22 mouse cellular contexts compared by ENCODE assay signal in the genomic region with DNA sequence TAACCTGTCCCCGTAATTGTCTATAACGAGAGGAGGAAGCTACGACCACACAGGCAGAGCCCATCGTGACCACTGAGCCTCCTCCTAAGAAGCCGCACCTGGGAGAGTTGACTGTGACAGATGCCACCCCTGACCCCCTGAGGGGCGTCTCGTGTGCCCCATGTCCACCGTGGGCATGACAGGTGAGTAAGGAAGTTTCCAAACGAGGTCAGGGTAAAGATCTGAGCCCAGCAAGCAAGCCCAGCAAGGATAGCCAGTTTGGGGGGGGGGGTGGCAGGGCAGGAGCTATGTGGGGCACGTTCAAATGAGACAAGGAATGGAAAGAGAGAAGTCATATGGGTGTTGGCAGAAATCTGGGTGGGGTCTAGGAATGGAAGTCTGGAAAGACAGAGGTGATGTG. TPM values are rescaled to one million over a fixed set of nuclear protein-coding genes. Genes with fewer than 3 reads are reported as not detected.
DNase-seq lines count a peak whose midpoint lies in the region; ATAC-seq lines count a peak whose summit lies in the region.
"Had no signal": no experiment of that assay in that cellular context is flagged by ENCODE, and none has a peak within 500 bp of the region (broad histone marks: within the 10 kb centered on the region; RNA-seq: fewer than 3 reads in every experiment).

No protein-coding gene starts in this region.

- ATAC-seq in inflammation-experienced regulatory T-cells, adult 6 months: no peak
- ATAC-seq: activated CD4-positive, CD25-positive, alpha-beta regulatory T cell, adult 4 months; CD4-positive, CD25-positive, alpha-beta regulatory T cell, adult 4 months; forebrain, embryonic 13.5 days; forebrain, embryonic 15.5 days; forebrain, postnatal 0 days; Patski had no signal

- intact Hi-C loops in heart, postnatal 14 days (cut with DNase I): no loop called here

- peak; percentile 59 to 83 for DNase-seq in adrenal gland, adult (ENCODE audit: inconsistent age in 2 of 2, low spot score in 1 of 2)
- no peak for DNase-seq in adrenal gland, postnatal 25 days
- DNase-seq in adrenal gland, postnatal 10 days: peak; percentile 65
- no peak for DNase-seq in adrenal gland, postnatal 4 days (ENCODE audit: low spot score in 2 of 2)
- peak; percentile 1 for DNase-seq in heart, postnatal 4 days
- DNase-seq in heart, postnatal 14 days: no peak
- DNase-seq in adrenal gland, postnatal 14 days: peak; percentile 60

RNA-seq across cellular contexts. Expression of a gene that starts 9.3 kb away (rescaled TPM):
- 6,026 and 7,512 TPM in 2 replicates for total RNA-seq in adrenal gland, postnatal 25 days (2021)
- 1,000 to 10,000 TPM; 2,477 to 2,588 TPM for total RNA-seq in adrenal gland, postnatal 10 days (2021)
- 1,000 to 10,000 TPM; 3,967 to 4,457 TPM for total RNA-seq in adrenal gland, postnatal 4 days (2021)
- not detected for total RNA-seq in heart, postnatal 4 days (2021)
- total RNA-seq in heart, postnatal 14 days (2021): not detected
- 3,653 and 3,825 TPM in 2 replicates for total RNA-seq in adrenal gland, postnatal 14 days (2021)
- polyA plus RNA-seq in inflammation-experienced regulatory T-cells, adult 6 months (2017; shearing (Covaris generic)): not detected
- total RNA-seq: CH12.LX; forebrain, postnatal 0 days; G1E had no signal
- polyA plus RNA-seq: activated CD4-positive, CD25-positive, alpha-beta regulatory T cell, adult 4 months; CD4-positive, CD25-positive, alpha-beta regulatory T cell, adult 4 months; cerebellum, adult 2 months; cortical plate, adult 2 months; embryonic facial prominence, embryonic 10.5 days; embryonic facial prominence, embryonic 12.5 days; embryonic facial prominence, embryonic 14.5 days; forebrain, embryonic 11.5 days; forebrain, embryonic 13.5 days; forebrain, embryonic 15.5 days; forebrain, postnatal 0 days; G1E; Patski had no signal

RNA-seq across cellular contexts. Expression of a gene that starts 41.7 kb away (rescaled TPM):
- 45.1 and 45.5 TPM in 2 replicates for total RNA-seq in adrenal gland, postnatal 25 days (2021)
- 10 to 100 TPM; 31.8 to 33.0 TPM for total RNA-seq in adrenal gland, postnatal 10 days (2021)
- total RNA-seq in adrenal gland, postnatal 4 days (2021): 10 to 100 TPM; 49.1 to 49.5 TPM
- total RNA-seq in heart, postnatal 4 days (2021): 10 to 100 TPM; 13.6 to 16.2 TPM
- total RNA-seq in heart, postnatal 14 days (2021): 10 to 100 TPM; 10.7 to 13.5 TPM
- 38.0 and 38.6 TPM in 2 replicates for total RNA-seq in adrenal gland, postnatal 14 days (2021)
- polyA plus RNA-seq in inflammation-experienced regulatory T-cells, adult 6 months (2017; shearing (Covaris generic)): 10 to 100 TPM; 30.4 to 44.5 (median 37.2) TPM

RNA-seq across cellular contexts. Expression of a gene that starts 41.8 kb away (rescaled TPM):
- total RNA-seq in adrenal gland, postnatal 25 days (2021): 54.8 and 65.0 TPM in 2 replicates
- 10 to 100 TPM; 45.1 to 52.2 TPM for total RNA-seq in adrenal gland, postnatal 10 days (2021)
- total RNA-seq in adrenal gland, postnatal 4 days (2021): 10 to 100 TPM; 72.5 to 73.2 TPM
- total RNA-seq in heart, postnatal 4 days (2021): 10 to 100 TPM; 21.4 to 23.0 TPM
- 10 to 100 TPM; 17.5 to 18.2 TPM for total RNA-seq in heart, postnatal 14 days (2021)
- total RNA-seq in adrenal gland, postnatal 14 days (2021): 65.0 and 65.5 TPM in 2 replicates
- 10 to 100 TPM; 23.9 to 29.0 (median 27.1) TPM for polyA plus RNA-seq in inflammation-experienced regulatory T-cells, adult 6 months (2017; shearing (Covaris generic))

RNA-seq across cellular contexts. Expression of a gene that starts 51.3 kb away (rescaled TPM):
- 134 and 138 TPM in 2 replicates for total RNA-seq in adrenal gland, postnatal 25 days (2021)
- total RNA-seq in adrenal gland, postnatal 10 days (2021): 100 to 1,000 TPM in 1 of 2 experiments, 10 to 100 TPM in 1; 88.4 to 156 TPM
- 100 to 1,000 TPM; 105 to 151 TPM for total RNA-seq in adrenal gland, postnatal 4 days (2021)
- total RNA-seq in heart, postnatal 4 days (2021): 1 to 10 TPM; 5.0 to 5.5 TPM
- total RNA-seq in heart, postnatal 14 days (2021): 10 to 100 TPM; 17.9 to 21.3 TPM
- total RNA-seq in adrenal gland, postnatal 14 days (2021): 110 and 152 TPM in 2 replicates
- polyA plus RNA-seq in inflammation-experienced regulatory T-cells, adult 6 months (2017; shearing (Covaris generic)): under 1 TPM in 1 of 3 experiments, not detected in 2; 0.08 TPM
- total RNA-seq: CH12.LX had no signal
- polyA plus RNA-seq: activated CD4-positive, CD25-positive, alpha-beta regulatory T cell, adult 4 months; CD4-positive, CD25-positive, alpha-beta regulatory T cell, adult 4 months; embryonic facial prominence, embryonic 10.5 days; embryonic facial prominence, embryonic 12.5 days; forebrain, embryonic 11.5 days; forebrain, embryonic 13.5 days; forebrain, embryonic 15.5 days; G1E had no signal

RNA-seq across cellular contexts. Expression of a gene that starts 55.0 kb away (rescaled TPM):
- 69.2 and 79.3 TPM in 2 replicates for total RNA-seq in adrenal gland, postnatal 25 days (2021)
- 10 to 100 TPM; 49.2 to 60.8 TPM for total RNA-seq in adrenal gland, postnatal 10 days (2021)
- total RNA-seq in adrenal gland, postnatal 4 days (2021): 10 to 100 TPM; 70.9 to 80.2 TPM
- 10 to 100 TPM; 27.4 to 27.9 TPM for total RNA-seq in heart, postnatal 4 days (2021)
- 10 to 100 TPM; 25.0 to 25.4 TPM for total RNA-seq in heart, postnatal 14 days (2021)
- 55.0 and 60.0 TPM in 2 replicates for total RNA-seq in adrenal gland, postnatal 14 days (2021)
- polyA plus RNA-seq in inflammation-experienced regulatory T-cells, adult 6 months (2017; shearing (Covaris generic)): 10 to 100 TPM; 28.6 to 34.2 (median 33.7) TPM

Comparison
In these comparisons a context has a peak if more than half of its experiments do, and no peak if none do; other contexts are left out.
1. DNase-seq: peak in adrenal gland, adult (2 of 2), adrenal gland, postnatal 10 days (single experiment), heart, postnatal 4 days (single experiment) and adrenal gland, postnatal 14 days (single experiment); none in adrenal gland, postnatal 25 days (single experiment), adrenal gland, postnatal 4 days (0 of 2) and heart, postnatal 14 days (0 of 2).
2. RNA of a gene that starts 9.3 kb away (total RNA-seq): 6,026 to 7,512 TPM in adrenal gland, postnatal 25 days, 3,967 to 4,457 TPM in adrenal gland, postnatal 4 days, 3,653 to 3,825 TPM in adrenal gland, postnatal 14 days and 2,477 to 2,588 TPM in adrenal gland, postnatal 10 days; not detected in heart, postnatal 14 days and not detected in heart, postnatal 4 days; every median in the first group is over 1,000 times any median in the second.